25 mouse cellular contexts compared by ENCODE assay signal in the genomic region with DNA sequence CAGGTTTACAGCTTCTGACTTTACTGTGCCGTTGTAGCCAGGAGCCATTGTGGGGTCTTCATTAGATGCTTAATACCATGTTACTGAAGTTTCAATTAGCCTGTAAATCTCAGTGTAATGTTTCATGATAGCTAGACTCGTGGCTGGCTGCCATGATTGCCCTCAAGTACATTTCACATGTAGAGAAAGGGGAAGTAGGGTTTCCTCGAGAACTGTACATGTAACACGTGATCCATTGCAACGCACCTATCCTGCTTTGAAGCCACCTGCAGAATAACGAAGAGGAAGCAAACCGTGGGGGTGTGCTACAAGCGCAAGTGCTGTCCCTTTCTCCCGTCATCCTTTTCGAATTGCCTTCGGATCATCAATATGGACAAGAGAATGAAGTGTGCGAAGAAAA. TPM values are rescaled to one million over a fixed set of nuclear protein-coding genes. Genes with fewer than 3 reads are reported as not detected.
DNase-seq lines count a peak whose midpoint lies in the region; ATAC-seq and TF ChIP-seq lines count a peak whose summit lies in the region.
"Had no signal": no experiment of that assay in that cellular context is flagged by ENCODE, and none has a peak within 500 bp of the region (broad histone marks: within the 10 kb centered on the region; RNA-seq: fewer than 3 reads in every experiment).

No protein-coding gene starts in this region.

- TF ChIP-seq POLR2A in CH12.LX (IDR thresholded peaks at IDR 0.05; ENCODE audit: low read depth, low read length), result no peak

- no peaks in the 10 kb centered on the region for H3K27me3 ChIP-seq in midbrain, embryonic 13.5 days
- H3K27me3 ChIP-seq in midbrain, embryonic 11.5 days (ENCODE audit: control insufficient read depth, insufficient read depth, low read length), result no peaks in the 10 kb centered on the region
- no peaks in the 10 kb centered on the region for H3K27me3 ChIP-seq in CH12.LX (replicated peaks)
- no peaks in the 10 kb centered on the region; the same call in 1 of the 2 replicates for H3K27me3 ChIP-seq in embryonic facial prominence, embryonic 10.5 days (replicated peaks; ENCODE audit: low read depth, poor library complexity, severe bottlenecking)
- H3K27me3 ChIP-seq: liver, embryonic 12.5 days; megakaryocyte, embryonic 14.5 days had no signal

- peak; percentile 41 for DNase-seq in heart, adult 11 months
- DNase-seq in heart, postnatal 25 days (ENCODE audit: low spot score), result no peak
- DNase-seq in midbrain, embryonic 11.5 days (ENCODE audit: low spot score, missing footprints), result no peak
- DNase-seq in CH12.LX (ENCODE audit: extremely low read depth), result peak; percentile 26
- no peak for DNase-seq in embryonic facial prominence, embryonic 10.5 days (ENCODE audit: low spot score)
- DNase-seq in retina, postnatal 1 day, result no peak
- DNase-seq: adrenal gland, adult 8-10 months; cerebellum, adult 9-10 months; cerebellum, postnatal 36 days; heart, postnatal 14 days; kidney, adult 8-10 months; kidney, postnatal 10 days; layer of hippocampus, postnatal 36 days; left cerebral cortex, postnatal 4 days; liver, postnatal 0 days; lung, postnatal 36 days; right cerebral cortex, postnatal 4 days had no signal

- no peaks in the 10 kb centered on the region for H3K79me2 ChIP-seq in CH12.LX (replicated peaks; ENCODE audit: control insufficient read depth, extremely low read depth, insufficient read depth, poor library complexity, severe bottlenecking)

- in situ Hi-C loops in CH12.LX (cut with MboI; ENCODE audit: low pct_ligation_motif_present, low pct_unique_long_range_greater_than_20kb, low sequenced_read_pairs), result no loop called here

- TF ChIP-seq CTCF in CH12.LX (conservative IDR thresholded peaks at IDR 0.05 in 1 of 2, IDR thresholded peaks at IDR 0.05 in 1 of 2; ENCODE audit: low read depth in 2 of 2, low read length in 2 of 2), result no peak

- ATAC-seq in midbrain, embryonic 13.5 days, result no peak
- ATAC-seq in midbrain, embryonic 11.5 days (ENCODE audit: low FRiP score), result no peak
- 0 out of 2 replicates have a peak, but pooled peaks have one; percentile 37 for ATAC-seq in megakaryocyte progenitor cell, adult 5-6 weeks (replicated peaks; ENCODE audit: poor library complexity)
- ATAC-seq: forebrain, embryonic 16.5 days; intestine, embryonic 16.5 days; liver, embryonic 12.5 days; liver, postnatal 0 days had no signal

- no peaks in the 10 kb centered on the region for H3K9me3 ChIP-seq in midbrain, embryonic 13.5 days
- no peaks in the 10 kb centered on the region for H3K9me3 ChIP-seq in midbrain, embryonic 11.5 days (ENCODE audit: control insufficient read depth, low read length)
- peaks cover 4% of the 10 kb centered on the region for H3K9me3 ChIP-seq in CH12.LX (replicated peaks; ENCODE audit: low read length)
- no peaks in the 10 kb centered on the region for H3K9me3 ChIP-seq in embryonic facial prominence, embryonic 10.5 days
- H3K9me3 ChIP-seq: liver, embryonic 12.5 days had no signal

- intact Hi-C loops in heart, postnatal 25 days (cut with DNase I), result no loop called here

- dilution Hi-C loops in CH12.LX (cut with MboI; ENCODE audit: extremely low pct_ligation_motif_present, extremely low pct_unique_long_range_greater_than_20kb, low sequenced_read_pairs), result no loop called here

- H3K4me2 ChIP-seq in midbrain, embryonic 13.5 days (replicated peaks), result no peak overlapping the region
- no peak overlapping the region for H3K4me2 ChIP-seq in midbrain, embryonic 11.5 days
- no peak overlapping the region for H3K4me2 ChIP-seq in CH12.LX (ENCODE audit: insufficient read depth, low read depth, poor library complexity, severe bottlenecking)
- H3K4me2 ChIP-seq: liver, embryonic 12.5 days had no signal

- H3K9ac ChIP-seq in midbrain, embryonic 13.5 days (replicated peaks), result no peak overlapping the region
- no peak overlapping the region for H3K9ac ChIP-seq in midbrain, embryonic 11.5 days (ENCODE audit: low read length)
- no peak overlapping the region for H3K9ac ChIP-seq in CH12.LX (ENCODE audit: insufficient read depth, low read depth)
- H3K9ac ChIP-seq: liver, embryonic 12.5 days; liver, postnatal 0 days had no signal

- H3K4me1 ChIP-seq in midbrain, embryonic 13.5 days (replicated peaks), result peaks cover 28% of the 10 kb centered on the region
- H3K4me1 ChIP-seq in midbrain, embryonic 11.5 days (ENCODE audit: control insufficient read depth, insufficient read depth, low read length), result no peaks in the 10 kb centered on the region; the same call in 1 of the 2 replicates
- peaks cover 19 to 38% of the 10 kb centered on the region in 2 experiments for H3K4me1 ChIP-seq in CH12.LX (ENCODE audit: control insufficient read depth in 1 of 2, insufficient read depth in 2 of 2)
- H3K4me1 ChIP-seq in embryonic facial prominence, embryonic 10.5 days, result peaks cover 9% of the 10 kb centered on the region; the same call in 1 of the 2 replicates
- H3K4me1 ChIP-seq: liver, embryonic 12.5 days; megakaryocyte, embryonic 14.5 days had no signal

- no peak for TF ChIP-seq EP300 in CH12.LX (IDR thresholded peaks at IDR 0.05; ENCODE audit: low read length)

- no peak for TF ChIP-seq RAD21 in CH12.LX (IDR thresholded peaks at IDR 0.05; ENCODE audit: low read depth, low read length)

- H3K4me3 ChIP-seq in midbrain, embryonic 13.5 days (replicated peaks), result no peak overlapping the region
- no peak overlapping the region for H3K4me3 ChIP-seq in midbrain, embryonic 11.5 days (ENCODE audit: low read depth, low read length)
- no peak overlapping the region for H3K4me3 ChIP-seq in CH12.LX (replicated peaks in 1 of 3; ENCODE audit: low read depth in 2 of 3, low read length in 2 of 3, poor library complexity in 1 of 3)
- no peak overlapping the region for H3K4me3 ChIP-seq in embryonic facial prominence, embryonic 10.5 days
- H3K4me3 ChIP-seq: erythroblast, embryonic 14.5 days; liver, embryonic 12.5 days had no signal

- 83% methylated on average over 12 of the region's 12 CpGs for WGBS in midbrain, embryonic 13.5 days
- WGBS in midbrain, embryonic 11.5 days, result 91% methylated on average over 12 of the region's 12 CpGs
- 92% methylated on average over 12 of the region's 12 CpGs for WGBS in embryonic facial prominence, embryonic 10.5 days

- H3K36me3 ChIP-seq in midbrain, embryonic 13.5 days, result no peaks in the 10 kb centered on the region
- no peaks in the 10 kb centered on the region for H3K36me3 ChIP-seq in midbrain, embryonic 11.5 days (ENCODE audit: control insufficient read depth, insufficient read depth, low read length)
- no peaks in the 10 kb centered on the region for H3K36me3 ChIP-seq in CH12.LX (replicated peaks in 1 of 2; ENCODE audit: control insufficient read depth in 1 of 2, insufficient read depth in 1 of 2, low read length in 1 of 2)
- H3K36me3 ChIP-seq in embryonic facial prominence, embryonic 10.5 days (replicated peaks), result no peaks in the 10 kb centered on the region
- H3K36me3 ChIP-seq: G1E; liver, embryonic 12.5 days had no signal

- peak overlapping the region; percentile 59 for H3K27ac ChIP-seq in midbrain, embryonic 13.5 days
- no peak overlapping the region for H3K27ac ChIP-seq in midbrain, embryonic 11.5 days (ENCODE audit: low read depth, low read length)
- H3K27ac ChIP-seq in CH12.LX (ENCODE audit: insufficient read depth, low read depth), result no peak overlapping the region
- H3K27ac ChIP-seq in embryonic facial prominence, embryonic 10.5 days (replicated peaks), result no peak overlapping the region
- H3K27ac ChIP-seq: liver, embryonic 12.5 days had no signal

TF ChIP-seq in CH12.LX, 34 proteins besides CTCF, POLR2A, EP300 and RAD21:
- TF ChIP-seq SIN3A (IDR thresholded peaks at IDR 0.05; ENCODE audit: low read length) (no peak), USF2 (conservative IDR thresholded peaks at IDR 0.05; ENCODE audit: low read depth, low read length) (peak; percentile 40), MAX (IDR thresholded peaks at IDR 0.05; ENCODE audit: low read length) (peak; percentile 58; the same call in 1 of the 2 replicates), BHLHE40 (IDR thresholded peaks at IDR 0.05; ENCODE audit: low read depth, low read length) (peak; percentile 50)

RNA-seq across cellular contexts. Expression of a gene that starts 23.5 kb away (rescaled TPM):
- total RNA-seq in heart, postnatal 25 days (2021), result 1 to 10 TPM; 6.0 to 8.2 TPM
- 65.9 and 68.0 TPM in 2 replicates for polyA plus RNA-seq in midbrain, embryonic 13.5 days (2015; fragmentation: Nextera tagmentation; extraction: Ambion mirVana)
- 23.4 and 26.8 TPM in 2 replicates for polyA plus RNA-seq in midbrain, embryonic 11.5 days (2014; fragmentation: Nextera tagmentation; extraction: Ambion mirVana)
- total RNA-seq in CH12.LX (2012; rRNA removed) (0.38 and 0.68 TPM in 2 replicates), CH12.LX (2014; rRNA removed) (0.05 and 0.16 TPM in 2 replicates)
- polyA plus RNA-seq in CH12.LX (2012; ENCODE audit: insufficient read length, low read depth), result 0.76 and 0.82 TPM in 2 replicates
- total RNA-seq in megakaryocyte progenitor cell, adult 5-6 weeks (2015), result 1.2 and 1.7 TPM in 2 replicates
- 0.25 and 0.34 TPM in 2 replicates for total RNA-seq in megakaryocyte progenitor cell, adult 5-6 weeks (2017)
- polyA plus RNA-seq in embryonic facial prominence, embryonic 10.5 days (2016; fragmentation: Nextera tagmentation; extraction: Ambion mirVana), result 16.4 and 18.8 TPM in 2 replicates
- polyA plus RNA-seq: G1E had no signal

Comparison
In these comparisons a context has a peak if more than half of its experiments do, and no peak if none do; other contexts are left out.
1. DNase-seq: peak in heart, adult 11 months (single experiment) and CH12.LX (single experiment); none in heart, postnatal 25 days (single experiment), midbrain, embryonic 11.5 days (single experiment), embryonic facial prominence, embryonic 10.5 days (single experiment) and retina, postnatal 1 day (single experiment).